Mouse (Mus musculus) hematopoietic stem cell, adult 5-6 weeks (primary cell): ENCODE data around the gene Acaa1b. TPM values are rescaled to one million over a fixed set of nuclear protein-coding genes. Genes with fewer than 3 reads are reported as not detected.

ENCODE experiments used
- ATAC-seq, 2 experiments: fragments of 125-278 bp in 1 of 2; replicated peaks in 1 of 2; 2 replicates each; pipeline ENCODE4 v1.8.0; 2016 to 2017; ENCODE audit warnings: inconsistent platforms in 2 of 2, mild to moderate bottlenecking in 2 of 2, moderate number of reproducible peaks in 2 of 2, low read depth in 1 of 2, moderate TSS enrichment in 1 of 2; ENCODE audit not compliant: low FRiP score in 2 of 2, poor library complexity in 2 of 2, severe bottlenecking in 2 of 2, insufficient read depth in 1 of 2, low TSS enrichment in 1 of 2
- total RNA-seq: library from RNA; stranded (forward); fragments of 172-1452, 232-1000 nt; gene quantifications from 2 replicates; pipeline ENCODE4 v1.2.3, GENCODE M21; 2017

Gene Acaa1b
- not detected in 2 replicates for total RNA-seq

DNA sequence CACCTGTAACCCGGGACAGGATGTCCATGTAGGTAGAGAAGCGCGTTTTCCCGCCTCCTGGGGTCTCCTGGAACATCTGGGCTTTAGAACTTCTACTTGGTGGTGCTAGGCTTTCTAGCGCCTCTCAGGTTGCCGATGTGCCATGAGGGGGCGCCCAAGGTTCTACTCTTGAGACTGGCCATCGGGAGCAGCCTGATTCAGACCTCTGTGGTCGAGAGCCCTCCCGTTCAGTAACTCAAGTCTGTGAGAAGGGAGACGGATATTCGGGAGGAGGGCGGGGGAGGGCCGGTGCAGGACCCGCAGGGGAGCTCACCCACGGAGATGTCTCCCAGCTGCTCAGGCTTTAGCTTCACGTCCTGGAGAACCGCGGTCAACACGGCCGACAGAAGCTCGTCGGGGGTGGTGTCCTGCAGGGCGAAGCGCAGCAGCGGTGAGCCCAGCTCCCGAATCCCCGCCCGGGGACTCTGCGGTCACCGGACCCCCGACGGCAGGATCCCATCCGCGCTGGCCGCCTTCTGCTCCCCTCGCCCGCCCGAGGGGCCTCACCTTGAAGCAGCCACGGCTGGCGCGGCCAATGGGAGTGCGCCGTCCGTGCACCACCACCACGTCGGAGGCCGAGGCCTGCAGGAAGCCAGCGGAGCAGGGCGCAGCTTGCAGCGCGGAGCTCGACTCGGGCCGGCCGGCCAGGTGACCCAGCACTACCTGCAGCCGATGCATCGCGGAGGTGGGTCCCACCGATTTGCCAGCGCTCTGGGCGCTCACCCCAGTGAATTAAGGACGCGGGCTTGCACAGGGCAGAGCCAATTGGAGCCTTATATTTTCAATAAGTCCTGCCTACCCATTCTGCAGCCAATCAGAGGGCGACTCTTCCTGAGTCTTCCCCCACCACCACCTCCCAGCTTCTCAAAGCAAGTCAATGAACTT, at the start of gene Acaa1b:
Gene Acaa1b (minus strand): TSS at position 816 of the 924 bp plus-strand sequence.
- peak; percentile 70 to 77 for ATAC-seq

DNA sequence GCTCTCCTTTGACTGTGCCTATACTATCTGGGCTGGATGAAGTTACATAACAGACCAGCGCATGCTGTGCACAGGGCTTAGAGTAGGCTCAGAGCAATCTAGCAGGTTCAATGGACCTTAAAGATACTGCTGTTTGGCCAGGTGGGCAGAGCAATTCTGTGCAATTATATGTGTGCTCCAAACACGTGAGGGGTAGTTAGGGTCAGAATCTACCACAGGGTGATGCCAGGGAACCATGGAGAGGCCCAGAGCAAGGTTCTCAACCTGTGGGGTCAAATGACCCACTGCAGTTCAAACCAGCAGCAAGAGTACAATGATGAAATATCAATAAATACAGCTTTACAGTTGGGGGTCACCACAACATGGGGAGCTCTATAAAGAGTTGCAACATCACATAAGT, 49.8 kb upstream of the Acaa1b start:
- ATAC-seq: no peak

DNA sequence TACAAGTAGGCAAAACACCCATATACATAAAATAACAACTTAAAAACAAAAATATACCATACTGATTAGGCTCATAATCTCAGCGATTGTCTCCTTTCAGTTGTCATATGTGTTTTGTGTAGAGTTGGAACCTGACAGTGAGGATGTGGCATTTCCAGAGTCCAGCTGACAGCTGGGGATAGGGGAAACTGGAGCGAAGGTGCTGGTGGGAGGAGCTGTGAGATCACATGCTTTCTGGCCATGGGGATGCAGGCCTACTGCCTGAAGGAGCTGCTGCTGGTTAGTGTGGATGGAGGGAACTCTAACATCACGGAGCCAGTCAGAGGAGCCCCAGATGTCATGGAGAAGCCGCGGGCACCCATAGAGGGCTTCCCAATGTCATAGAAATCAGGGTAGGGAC, 48.9 kb upstream of the Acaa1b start:
- ATAC-seq: no peak

DNA sequence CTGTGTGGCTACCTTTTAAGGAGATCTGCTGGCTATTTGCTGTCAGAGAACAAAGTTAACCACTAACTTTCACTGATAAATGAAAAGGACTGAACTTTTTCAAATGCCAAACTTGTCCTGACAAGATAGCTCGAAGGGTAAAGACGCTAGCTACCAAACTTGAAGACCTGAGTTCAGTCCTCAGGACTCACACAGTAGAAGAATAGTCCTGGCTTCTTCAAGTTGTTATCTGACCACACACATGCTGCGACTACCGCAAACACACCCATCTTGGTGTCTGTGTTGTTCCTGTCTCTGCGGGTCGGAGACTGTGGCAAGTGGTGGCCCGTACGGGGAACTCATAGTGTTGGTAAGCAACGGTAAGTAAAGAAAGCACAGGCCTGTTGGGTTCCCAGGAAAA, 46.7 kb upstream of the Acaa1b start:
- no peak for ATAC-seq

DNA sequence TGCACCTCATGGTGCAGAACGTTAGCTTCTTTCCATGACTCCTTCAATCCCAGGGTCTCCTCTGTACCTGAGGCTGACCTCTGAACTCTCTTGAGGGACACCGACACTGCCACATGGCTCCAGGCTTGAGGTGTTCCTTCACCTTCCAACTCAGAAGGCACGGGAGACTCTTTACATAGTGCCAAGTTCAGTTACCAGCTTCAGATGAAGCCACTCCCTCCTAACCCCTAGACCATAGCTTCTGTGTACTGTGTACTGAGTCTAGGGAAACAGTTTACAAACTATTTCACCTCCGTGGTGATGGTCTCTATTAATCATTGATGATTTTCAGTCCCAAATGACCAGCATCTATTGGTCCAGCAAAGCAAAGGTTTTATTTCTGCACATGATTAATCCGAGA, 44.8 kb upstream of the Acaa1b start:
- ATAC-seq: no peak

DNA sequence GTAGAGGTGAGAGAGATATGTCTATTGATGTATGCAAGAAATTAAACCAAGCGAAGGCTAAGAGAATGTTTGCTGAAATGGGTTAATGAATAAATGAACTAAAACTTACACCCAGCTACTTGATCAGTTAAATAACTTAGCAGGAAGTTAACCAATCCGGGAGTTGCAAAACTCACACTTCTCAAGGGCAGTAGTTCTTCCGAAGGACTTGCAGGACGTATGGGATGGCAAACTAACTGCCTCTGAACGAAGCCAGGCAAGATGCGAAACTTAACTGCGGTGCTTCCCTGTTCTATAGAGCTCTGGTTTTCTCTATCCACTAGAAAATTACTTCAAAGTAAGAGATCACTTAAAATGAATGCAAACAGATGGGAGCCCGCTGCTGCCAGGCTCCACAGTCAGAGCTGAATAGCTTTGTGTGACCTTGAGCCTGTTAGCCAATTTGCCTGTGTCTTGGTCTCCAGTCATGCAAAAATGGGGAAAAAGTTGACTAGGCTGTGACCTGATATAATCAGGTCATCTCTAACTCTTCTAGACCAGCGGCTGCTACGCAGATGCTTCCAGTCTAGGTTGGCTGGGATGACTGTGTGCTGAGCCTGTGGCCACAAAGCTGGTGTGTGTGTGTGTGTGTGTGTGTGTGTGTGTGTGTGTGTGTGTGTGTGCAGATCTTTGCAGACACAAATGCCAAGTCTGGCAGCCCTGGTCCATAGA, 42.4 kb upstream of the Acaa1b start:
- no peak for ATAC-seq

DNA sequence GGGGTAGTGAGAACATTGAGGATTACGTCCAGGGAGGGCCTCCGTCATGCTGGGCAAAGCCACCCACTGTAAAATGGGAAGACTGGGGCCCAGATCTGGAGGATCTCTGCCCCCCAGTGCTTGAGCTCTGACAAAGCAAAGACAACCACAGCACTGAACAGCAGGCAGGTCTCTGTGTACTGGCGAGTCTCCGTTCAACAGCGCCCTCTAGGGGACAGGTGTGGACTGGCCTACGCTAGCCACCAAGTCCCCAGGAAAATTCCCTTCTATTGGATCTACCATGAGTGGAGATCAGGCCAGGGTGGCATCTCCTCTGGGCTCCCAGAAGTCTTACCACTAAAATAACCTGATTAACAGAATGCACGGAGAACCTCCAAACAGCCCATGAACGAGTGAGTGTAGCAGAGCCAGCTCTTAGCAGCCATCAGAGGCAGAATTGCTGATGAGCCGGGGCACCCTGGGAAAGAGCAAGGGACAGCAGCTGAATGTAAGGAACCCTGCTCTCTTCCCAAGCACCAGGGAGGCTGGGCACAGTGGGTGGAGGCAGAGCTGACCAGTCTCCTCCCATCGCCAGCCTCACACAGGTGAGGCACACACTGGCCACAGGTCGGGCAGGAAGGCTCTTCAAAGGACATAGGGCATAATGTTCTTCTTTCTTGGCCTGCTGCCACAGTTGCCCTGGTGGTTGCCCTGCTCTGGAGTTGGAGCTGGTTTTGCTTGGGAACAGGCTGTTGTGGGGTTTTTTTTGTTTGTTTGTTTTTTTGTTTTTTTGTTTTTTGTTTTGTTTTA, 35.5 kb upstream of the Acaa1b start:
- ATAC-seq: peak in 1 of 2 experiments; percentile 53; a peak in 2 of 4 replicates

DNA sequence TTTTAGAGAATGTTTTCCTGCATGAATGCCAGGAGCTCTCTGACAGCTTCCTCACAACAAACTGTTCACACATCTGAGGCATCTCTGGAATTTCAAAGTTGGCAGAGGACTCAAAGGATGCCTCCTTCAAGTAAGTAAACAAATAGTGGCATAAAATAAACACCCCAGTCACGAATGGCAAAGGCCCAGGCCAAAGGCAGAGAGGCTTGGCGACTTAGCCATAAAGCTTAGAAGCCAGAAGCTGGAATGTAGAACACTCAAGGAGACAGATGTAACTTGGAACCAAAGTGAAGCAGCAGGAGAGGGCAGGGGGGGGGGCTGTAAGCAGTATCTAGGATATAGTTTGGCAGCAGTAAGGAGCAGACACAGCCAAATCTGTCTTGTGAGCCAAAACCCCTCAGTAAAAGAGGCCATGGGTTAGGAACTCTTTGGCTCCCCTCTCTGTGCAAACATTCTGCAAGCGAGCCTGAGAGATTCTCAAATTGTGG, 24.4 kb upstream of the Acaa1b start:
- ATAC-seq: no peak

DNA sequence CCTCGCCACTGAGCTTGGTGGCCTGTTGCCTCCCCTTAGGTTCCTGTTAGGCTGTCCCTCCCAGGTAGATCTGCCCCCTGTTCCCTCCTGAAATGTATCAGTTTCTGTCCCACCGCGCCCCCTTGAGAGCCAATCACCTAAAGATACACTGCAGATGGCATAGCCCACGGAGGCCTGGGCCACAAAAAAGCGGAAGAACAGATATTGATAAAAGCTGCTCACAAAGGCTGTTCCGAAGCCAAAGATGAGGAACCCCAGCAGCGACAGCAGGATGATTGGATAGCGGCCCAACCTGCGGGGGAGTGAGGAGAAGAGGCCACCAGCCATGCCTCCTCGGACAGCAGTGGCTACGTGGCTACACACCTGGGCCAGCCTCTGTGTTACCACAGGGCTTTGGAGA, 22.4 kb upstream of the Acaa1b start:
- no peak for ATAC-seq

DNA sequence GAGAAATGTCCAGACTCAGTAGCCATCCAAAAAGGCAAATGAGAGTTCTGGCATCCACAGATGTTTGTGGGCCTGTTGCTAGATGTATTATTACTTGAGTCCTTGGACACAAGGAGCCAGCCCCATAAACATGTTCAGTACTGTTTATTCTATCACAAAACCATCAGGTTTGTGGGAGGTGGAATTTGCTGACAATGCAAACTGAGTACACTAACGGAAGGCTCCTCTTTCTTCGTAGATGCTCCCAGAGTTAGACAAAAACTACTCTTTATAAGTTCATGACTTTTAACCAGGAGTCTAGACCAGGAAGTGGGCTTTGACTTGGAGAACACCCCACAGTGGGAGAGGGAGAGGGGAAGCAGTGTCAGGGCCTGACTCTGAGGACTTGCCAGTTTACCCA, 10.7 kb upstream of the Acaa1b start:
- ATAC-seq: no peak

DNA sequence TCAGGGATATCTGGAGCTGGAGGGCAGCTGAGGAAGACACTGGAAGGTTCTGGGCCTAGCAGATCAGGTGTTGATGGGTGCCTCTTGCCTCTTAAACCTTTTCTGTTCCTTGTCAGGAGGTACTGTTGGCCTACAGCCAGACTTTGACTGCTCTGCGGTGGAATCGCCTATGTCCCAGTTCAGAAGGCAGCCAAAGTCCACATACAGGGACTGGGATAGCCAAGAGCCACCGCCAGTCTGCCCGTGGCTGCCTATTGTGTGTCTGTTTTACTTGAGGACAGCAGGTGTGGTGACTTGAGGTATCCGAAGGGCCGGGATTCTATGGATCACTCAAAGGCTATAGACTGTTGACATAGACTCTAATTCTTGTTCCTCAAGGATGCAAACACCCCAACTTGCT, 8.7 kb upstream of the Acaa1b start:
- ATAC-seq: no peak

DNA sequence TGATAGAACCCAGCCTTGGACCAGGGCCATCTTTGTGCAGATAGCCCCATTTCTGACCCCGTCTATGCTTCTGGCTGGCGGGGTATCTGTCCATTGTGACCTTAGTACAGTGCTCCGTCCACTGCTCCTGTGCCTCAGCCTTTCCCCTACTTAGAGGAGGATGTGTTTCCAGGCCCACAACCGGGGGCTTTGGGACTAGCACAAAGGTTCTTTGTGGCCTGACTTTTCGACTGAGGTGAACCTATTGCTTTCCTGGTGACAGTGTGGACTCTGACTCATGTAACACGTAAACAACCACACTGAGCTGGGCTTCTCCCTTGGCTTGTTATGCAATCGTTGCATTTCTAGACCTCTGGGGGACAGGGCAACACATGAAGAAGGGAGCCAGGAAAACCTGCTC, 7.8 kb upstream of the Acaa1b start:
- no peak for ATAC-seq

DNA sequence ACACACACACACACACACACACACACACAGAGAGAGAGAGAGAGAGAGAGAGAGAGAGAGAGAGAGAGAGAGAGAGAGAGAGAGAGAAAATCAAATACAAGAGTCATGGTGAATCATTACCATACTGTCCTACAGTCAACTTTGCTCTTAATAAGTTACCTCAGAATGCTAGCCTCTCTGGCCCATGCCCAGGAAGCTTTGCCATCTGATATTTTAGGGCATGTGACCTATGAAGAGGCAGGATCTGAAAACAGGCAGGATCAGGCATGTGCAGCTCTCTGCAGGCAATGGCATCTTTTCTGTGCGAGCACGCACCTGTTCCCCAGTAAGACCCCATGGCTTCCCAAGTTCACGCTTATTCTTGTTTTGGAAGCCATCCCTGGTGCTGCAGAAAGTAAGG, 3.8 kb upstream of the Acaa1b start:
- no peak for ATAC-seq

DNA sequence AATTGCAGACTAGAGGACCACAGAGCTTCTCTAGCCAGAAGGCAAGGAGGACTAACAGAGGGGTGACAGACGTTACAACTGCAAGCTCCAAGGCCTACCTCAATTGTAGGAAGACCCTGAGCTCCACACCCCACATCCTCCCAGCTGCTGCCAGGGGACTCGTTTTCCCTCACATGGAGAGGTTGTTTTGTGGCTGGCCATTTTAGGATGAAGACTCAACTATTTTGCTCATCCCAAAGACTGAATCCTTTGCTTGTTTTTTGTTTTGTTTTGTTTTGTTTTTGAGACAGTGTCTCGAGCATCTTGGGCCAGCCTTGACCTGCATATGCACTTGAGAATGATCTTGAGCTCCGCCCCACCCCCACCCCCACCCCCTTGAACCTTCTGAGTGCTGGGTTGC, 2.0 kb upstream of the Acaa1b start, which contains the start of gene Gm47289:
Gene Gm47289 (plus strand): TSS at position 301 of the 400 bp plus-strand sequence.
- ATAC-seq: no peak

DNA sequence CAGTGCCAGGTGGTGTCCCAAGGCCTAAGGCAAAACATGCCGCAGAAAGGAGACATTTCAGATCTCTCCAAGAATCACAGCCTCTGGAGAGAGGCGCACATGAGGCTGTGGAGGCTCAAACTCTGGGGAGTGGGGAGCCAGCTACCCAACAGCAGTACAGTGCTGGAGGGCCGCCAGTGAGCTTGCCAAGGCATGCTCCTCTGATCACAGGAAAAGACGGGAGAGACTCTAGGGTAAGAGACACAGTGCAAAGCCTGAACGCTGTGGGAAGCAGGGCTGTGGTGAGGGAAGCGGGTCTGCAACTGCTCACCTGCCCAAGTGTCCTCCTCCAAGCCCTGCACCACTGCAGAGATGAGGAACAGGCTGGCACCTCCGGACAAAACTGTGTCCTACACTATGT, 1.1 kb downstream of the Acaa1b start:
- ATAC-seq: no peak

DNA sequence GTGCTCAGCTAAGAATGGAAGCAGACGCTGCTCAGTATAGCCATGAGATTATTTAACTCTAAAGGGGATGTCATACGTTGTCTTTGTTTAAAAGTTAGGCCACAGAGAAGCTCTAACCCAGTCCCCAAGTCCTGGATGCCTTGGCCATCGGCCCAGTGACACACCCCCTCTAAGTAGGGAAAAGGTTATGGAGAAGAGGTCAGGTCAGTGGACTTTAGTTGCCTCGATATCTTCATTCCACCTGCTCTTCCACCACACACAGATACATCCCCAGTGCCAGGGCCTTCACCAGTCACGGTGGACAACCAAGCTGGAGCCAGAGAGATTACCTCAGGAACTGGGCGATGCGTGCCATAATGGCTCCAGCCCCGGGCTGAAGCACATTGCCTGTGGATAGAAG, 1.5 kb downstream of the Acaa1b start:
- ATAC-seq: no peak

DNA sequence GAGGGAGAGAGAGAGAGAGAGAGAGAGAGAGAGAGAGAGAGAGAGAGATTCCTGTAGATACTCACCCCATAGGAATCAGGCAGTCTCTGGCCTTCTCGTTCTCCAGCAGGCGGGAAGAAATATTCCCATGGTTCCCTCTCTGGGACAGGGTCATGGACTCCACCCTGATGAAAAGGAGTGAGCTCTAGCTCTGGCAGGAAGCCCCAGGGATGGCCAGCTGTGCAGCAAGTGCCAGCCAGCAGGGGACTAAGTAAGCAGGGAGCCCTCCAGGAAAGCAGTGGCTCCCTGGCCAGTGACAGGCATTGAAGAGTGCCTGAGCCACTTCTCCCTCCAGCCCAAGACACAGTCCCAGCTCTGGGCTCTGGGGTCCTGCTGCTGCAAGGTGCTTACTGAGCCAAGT, 5.1 kb downstream of the Acaa1b start:
- no peak for ATAC-seq

DNA sequence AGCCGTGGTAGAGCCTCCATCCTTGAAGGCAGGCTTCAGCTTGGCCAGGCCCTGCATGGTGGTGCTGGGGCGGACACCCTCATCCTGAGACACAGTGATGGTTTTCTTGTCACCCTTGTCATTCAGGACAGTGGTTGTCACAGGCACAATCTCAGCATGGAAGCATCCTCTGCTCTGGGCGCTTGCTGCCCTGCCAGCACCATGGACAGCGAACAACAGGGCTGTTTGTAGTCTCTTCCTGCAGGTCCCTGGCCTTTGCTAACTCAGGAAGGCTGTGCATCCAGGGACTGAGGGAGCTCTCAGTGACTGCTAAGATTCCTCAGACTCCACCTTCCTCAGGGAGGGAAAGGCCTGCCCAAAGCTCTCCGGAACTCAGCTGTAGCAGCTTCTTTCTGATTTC, 7.3 kb downstream of the Acaa1b start:
- ATAC-seq: 0 out of 4 replicates have a peak, but pooled peaks have one; percentile 5 to 43
